Comparison of ENCODE assay signal across 16 mouse cellular contexts in genomic region chr9:79973582-79973981, GRCm38 (mm10). TPM values are rescaled to one million over a fixed set of nuclear protein-coding genes. Genes with fewer than 3 reads are reported as not detected.
"Had no signal": no experiment of that assay in that cellular context is flagged by ENCODE, and none has a peak within 500 bp of the region (broad histone marks: within the 10 kb centered on the region; RNA-seq: fewer than 3 reads in every experiment).

No protein-coding gene starts in this region.

- H3K4me3 ChIP-seq: limb, embryonic 12.5 days; limb, embryonic 15.5 days; lung, embryonic 15.5 days had no signal

- H3K9ac ChIP-seq: limb, embryonic 12.5 days; limb, embryonic 15.5 days; liver, embryonic 14.5 days; liver, postnatal 0 days; lung, embryonic 15.5 days had no signal

- H3K4me2 ChIP-seq: limb, embryonic 12.5 days; limb, embryonic 15.5 days; liver, embryonic 11.5 days; lung, embryonic 15.5 days; midbrain, embryonic 11.5 days had no signal

- H3K9me3 ChIP-seq: limb, embryonic 12.5 days; limb, embryonic 15.5 days; lung, embryonic 15.5 days had no signal

- H3K27ac ChIP-seq: limb, embryonic 12.5 days; limb, embryonic 15.5 days; liver, embryonic 14.5 days had no signal

- H3K36me3 ChIP-seq: limb, embryonic 12.5 days; limb, embryonic 15.5 days; lung, embryonic 15.5 days had no signal

- DNase-seq: kidney, postnatal 10 days; kidney, postnatal 36 days; left cerebral cortex, postnatal 4 days; liver, postnatal 0 days; lung, postnatal 14 days; lung, postnatal 4 days; midbrain, embryonic 14.5 days; thymus, adult 2 months; thymus, postnatal 25 days had no signal

- H3K27me3 ChIP-seq: limb, embryonic 12.5 days; limb, embryonic 15.5 days; lung, embryonic 15.5 days had no signal

- ATAC-seq: liver, postnatal 0 days had no signal

RNA-seq across cellular contexts. Expression of gene Filip1, which starts 39.1 kb away (rescaled TPM):
- total RNA-seq: megakaryocyte-erythroid progenitor cell, adult 5-6 weeks had no signal
